Mouse (Mus musculus) spleen, postnatal 10 days (tissue): ENCODE results near the gene Sema4d.
A peak's percentile ranks its signal among the peaks of the same experiment; 100 is the strongest.

Experiments
- DNase-seq, 2 experiments: peaks; one replicate each; pipeline ENCODE4 v3.0.0; 2021 to 2022; ENCODE audit warnings: low spot score in 2 of 2

The Sema4d gene

GRCm38 (mm10) chr13:51642171-51642778 lies 151.3 kb downstream of the Sema4d start:
- DNase-seq: no peak

GRCm38 (mm10) chr13:51641424-51641823 lies 152.1 kb downstream of the Sema4d start:
- no peak for DNase-seq

DNA sequence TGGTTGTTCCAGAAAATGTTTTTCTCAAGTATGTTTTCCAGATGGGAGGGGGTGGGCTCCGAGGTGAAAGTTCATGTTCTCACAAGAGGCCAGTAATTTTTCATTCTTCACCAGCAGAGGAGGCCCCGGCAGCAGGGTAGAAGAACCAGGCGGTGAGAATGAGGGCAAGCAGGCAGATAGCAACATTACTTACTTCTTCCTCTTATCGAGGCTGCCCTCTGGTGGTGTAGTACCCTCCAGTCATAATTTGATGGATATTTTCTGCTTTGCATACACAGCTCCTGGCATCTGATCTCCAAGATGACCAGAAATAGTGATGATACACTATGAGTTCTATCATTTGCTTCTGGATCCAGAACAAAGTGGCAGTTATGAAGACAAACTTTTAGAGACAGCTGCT lies 154.6 kb downstream of the Sema4d start:
- peak in 1 of 2 experiments; percentile 43 for DNase-seq
